In genomic region chr16:32516006-32516962, GRCm38 (mm10) we compare ENCODE assay signal across 9 mouse cellular contexts. TPM values are rescaled to one million over a fixed set of nuclear protein-coding genes. Genes with fewer than 3 reads are reported as not detected.
DNase-seq lines count a peak whose midpoint lies in the region; ATAC-seq lines count a peak whose summit lies in the region.
"Had no signal": no experiment of that assay in that cellular context is flagged by ENCODE, and none has a peak within 500 bp of the region (broad histone marks: within the 10 kb centered on the region; RNA-seq: fewer than 3 reads in every experiment).

No protein-coding gene starts in this region.

- peak; percentile 50 for ATAC-seq in activated CD4-positive, CD25-positive, alpha-beta regulatory T cell, adult 4 months
- ATAC-seq in forebrain, embryonic 16.5 days = peak; percentile 95
- peak; percentile 94 for ATAC-seq in midbrain, embryonic 12.5 days (ENCODE audit: low FRiP score, low read depth)
- ATAC-seq in stomach, embryonic 16.5 days (ENCODE audit: insufficient read depth, low FRiP score) = peak; percentile 73

- peak overlapping the region; percentile 31; the same call in 1 of the 2 replicates for H3K4me3 ChIP-seq in heart, embryonic 10.5 days
- peak overlapping the region; percentile 19; the same call in 1 of the 2 replicates for H3K4me3 ChIP-seq in forebrain, embryonic 16.5 days (replicated peaks; ENCODE audit: low read length)
- peak overlapping the region; percentile 20 for H3K4me3 ChIP-seq in midbrain, embryonic 12.5 days
- H3K4me3 ChIP-seq in stomach, embryonic 16.5 days (replicated peaks; ENCODE audit: low read length) = 0 out of 2 replicates have a peak overlapping the region, but pooled peaks have one; percentile 16

- H3K27ac ChIP-seq in heart, embryonic 10.5 days = peak overlapping the region; percentile 84
- H3K27ac ChIP-seq in forebrain, embryonic 16.5 days (ENCODE audit: low read length) = peak overlapping the region; percentile 97
- H3K27ac ChIP-seq in midbrain, embryonic 12.5 days (replicated peaks) = peak overlapping the region; percentile 97
- peak overlapping the region; percentile 83 for H3K27ac ChIP-seq in stomach, embryonic 16.5 days (ENCODE audit: low read length)

- peak overlapping the region; percentile 46 for H3K4me2 ChIP-seq in forebrain, embryonic 16.5 days (ENCODE audit: low read length)
- peak overlapping the region; percentile 40 for H3K4me2 ChIP-seq in midbrain, embryonic 12.5 days (replicated peaks)
- H3K4me2 ChIP-seq in stomach, embryonic 16.5 days (ENCODE audit: low read depth, low read length) = peak overlapping the region; percentile 45

- peak overlapping the region; percentile 65 for H3K9ac ChIP-seq in forebrain, embryonic 16.5 days (replicated peaks; ENCODE audit: low read depth, low read length)
- H3K9ac ChIP-seq in midbrain, embryonic 12.5 days (replicated peaks) = peak overlapping the region; percentile 32; the same call in 1 of the 2 replicates
- H3K9ac ChIP-seq in stomach, embryonic 16.5 days (ENCODE audit: low read length) = peak overlapping the region; percentile 67

- intact Hi-C loops in heart, postnatal 36 days (cut with DNase I) = no loop called here

- H3K9me3 ChIP-seq in heart, embryonic 10.5 days = no peaks in the 10 kb centered on the region
- no peaks in the 10 kb centered on the region for H3K9me3 ChIP-seq in forebrain, embryonic 16.5 days (ENCODE audit: control insufficient read depth, low read length)
- no peaks in the 10 kb centered on the region for H3K9me3 ChIP-seq in midbrain, embryonic 12.5 days
- no peaks in the 10 kb centered on the region for H3K9me3 ChIP-seq in stomach, embryonic 16.5 days (replicated peaks; ENCODE audit: control insufficient read depth, low read length)

- no peaks in the 10 kb centered on the region for H3K27me3 ChIP-seq in heart, embryonic 10.5 days (ENCODE audit: insufficient read depth, poor library complexity, severe bottlenecking)
- H3K27me3 ChIP-seq in forebrain, embryonic 16.5 days (replicated peaks; ENCODE audit: control insufficient read depth, insufficient read depth, low read length) = no peaks in the 10 kb centered on the region
- peaks cover 2% of the 10 kb centered on the region; the same call in 1 of the 2 replicates for H3K27me3 ChIP-seq in midbrain, embryonic 12.5 days
- no peaks in the 10 kb centered on the region for H3K27me3 ChIP-seq in stomach, embryonic 16.5 days (ENCODE audit: control insufficient read depth, insufficient read depth, low read length)
- H3K27me3 ChIP-seq: CH12.LX had no signal

- 31% methylated on average over 21 of the region's 21 CpGs for WGBS in heart, embryonic 10.5 days
- WGBS in forebrain, embryonic 16.5 days = 7% methylated on average over 21 of the region's 21 CpGs
- WGBS in midbrain, embryonic 12.5 days = 4% methylated on average over 21 of the region's 21 CpGs
- 22% methylated on average over 21 of the region's 21 CpGs for WGBS in stomach, embryonic 16.5 days

- peak; percentile 89 for DNase-seq in heart, embryonic 10.5 days (ENCODE audit: low spot score)
- DNase-seq in heart, postnatal 36 days = no peak
- peak; percentile 45 to 67 for DNase-seq in layer of hippocampus, postnatal 25 days (ENCODE audit: extremely low spot score in 1 of 2, low spot score in 1 of 2)
- no peak for DNase-seq in testis, postnatal 14 days (ENCODE audit: low spot score)

- peaks cover 45% of the 10 kb centered on the region for H3K4me1 ChIP-seq in heart, embryonic 10.5 days
- H3K4me1 ChIP-seq in forebrain, embryonic 16.5 days (replicated peaks; ENCODE audit: control insufficient read depth, insufficient read depth, low read length) = peaks cover 14% of the 10 kb centered on the region
- H3K4me1 ChIP-seq in midbrain, embryonic 12.5 days = peaks cover 26% of the 10 kb centered on the region
- H3K4me1 ChIP-seq in stomach, embryonic 16.5 days (ENCODE audit: control insufficient read depth, insufficient read depth, low read length) = peaks cover 26% of the 10 kb centered on the region

- H3K36me3 ChIP-seq in heart, embryonic 10.5 days = no peaks in the 10 kb centered on the region
- no peaks in the 10 kb centered on the region for H3K36me3 ChIP-seq in forebrain, embryonic 16.5 days (ENCODE audit: control insufficient read depth, insufficient read depth)
- H3K36me3 ChIP-seq in midbrain, embryonic 12.5 days = no peaks in the 10 kb centered on the region
- H3K36me3 ChIP-seq in stomach, embryonic 16.5 days (ENCODE audit: control insufficient read depth, insufficient read depth, low read length) = no peaks in the 10 kb centered on the region

RNA-seq across cellular contexts. Expression of gene Zdhhc19, which starts 20.2 kb away (rescaled TPM):
- polyA plus RNA-seq in heart, embryonic 10.5 days (2016; fragmentation: Nextera tagmentation; extraction: Ambion mirVana) = not detected in 2 replicates
- total RNA-seq in heart, postnatal 36 days (2021) = not detected
- polyA plus RNA-seq in activated CD4-positive, CD25-positive, alpha-beta regulatory T cell, adult 4 months (2017; shearing (Covaris generic)) = not detected
- polyA plus RNA-seq in forebrain, embryonic 16.5 days (2015; fragmentation: Nextera tagmentation; extraction: Ambion mirVana) = not detected in 2 replicates
- total RNA-seq in layer of hippocampus, postnatal 25 days (2021) = not detected
- polyA plus RNA-seq in midbrain, embryonic 12.5 days (2016; fragmentation: Nextera tagmentation; extraction: Ambion mirVana) = not detected in 2 replicates
- 0.29 and 0.37 TPM in 2 replicates for polyA plus RNA-seq in stomach, embryonic 16.5 days (2015; fragmentation: Nextera tagmentation; extraction: Ambion mirVana)
- total RNA-seq: CH12.LX had no signal

RNA-seq across cellular contexts. Expression of gene Slc51a, which starts 28.6 kb away (rescaled TPM):
- polyA plus RNA-seq in heart, embryonic 10.5 days (2016; fragmentation: Nextera tagmentation; extraction: Ambion mirVana) = 4.2 and 5.1 TPM in 2 replicates
- total RNA-seq in heart, postnatal 36 days (2021) = under 1 TPM; 0.38 to 0.44 TPM
- polyA plus RNA-seq in activated CD4-positive, CD25-positive, alpha-beta regulatory T cell, adult 4 months (2017; shearing (Covaris generic)) = not detected
- polyA plus RNA-seq in forebrain, embryonic 16.5 days (2015; fragmentation: Nextera tagmentation; extraction: Ambion mirVana) = 0.09 TPM in 1 of 2 replicates, not detected in the other
- not detected for total RNA-seq in layer of hippocampus, postnatal 25 days (2021)
- 0.18 and 0.24 TPM in 2 replicates for polyA plus RNA-seq in midbrain, embryonic 12.5 days (2016; fragmentation: Nextera tagmentation; extraction: Ambion mirVana)
- 9.5 and 12.0 TPM in 2 replicates for polyA plus RNA-seq in stomach, embryonic 16.5 days (2015; fragmentation: Nextera tagmentation; extraction: Ambion mirVana)

Comparison
In these comparisons a context has a peak if more than half of its experiments do, and no peak if none do; other contexts are left out.
1. DNase-seq: peak in heart, embryonic 10.5 days (single experiment) and layer of hippocampus, postnatal 25 days (2 of 2); none in heart, postnatal 36 days (0 of 2) and testis, postnatal 14 days (single experiment).
2. Peak in every context shown above with its lines, with median percentiles within 50 percentile points of each other: H3K27ac ChIP-seq, H3K4me3 ChIP-seq, ATAC-seq, H3K4me2 ChIP-seq and H3K9ac ChIP-seq.